In the genomic region with DNA sequence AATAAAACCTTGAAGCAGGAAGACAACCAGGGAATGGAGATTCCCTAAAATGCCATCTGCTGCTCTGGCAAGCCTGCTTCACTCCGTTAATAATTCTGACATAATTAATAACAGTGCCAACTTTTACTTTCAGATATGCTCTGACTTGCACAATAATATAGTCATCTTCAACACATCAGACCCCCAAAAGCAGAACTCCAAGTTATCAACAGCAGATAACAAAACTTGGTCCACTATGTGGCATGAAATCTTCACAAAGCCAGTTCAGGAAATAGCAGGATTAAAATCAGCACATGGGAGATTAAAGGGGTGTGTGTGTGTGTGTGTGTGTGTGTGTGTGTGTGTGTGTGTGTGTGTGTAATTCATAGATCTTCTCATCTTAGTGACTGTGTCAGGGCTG, we compare ENCODE assay signal across 14 mouse cellular contexts.
"Had no signal": no experiment of that assay in that cellular context is flagged by ENCODE, and none has a peak within 500 bp of the region (broad histone marks: within the 10 kb centered on the region; RNA-seq: fewer than 3 reads in every experiment).

No protein-coding gene starts in this region.

- DNase-seq: kidney, adult 11 months; kidney, adult 8-10 months; kidney, postnatal 10 days; kidney, postnatal 36 days; layer of hippocampus, postnatal 36 days; liver, embryonic 13.5 days; lung, adult 2 months; lung, postnatal 14 days; lung, postnatal 4 days; midbrain, embryonic 14.5 days; right cerebral cortex, adult 18-20 months; right cerebral cortex, postnatal 25 days; thymus, adult 18-20 months; thymus, postnatal 36 days had no signal
